ENCODE assay signal across 9 mouse cellular contexts in the genomic region with DNA sequence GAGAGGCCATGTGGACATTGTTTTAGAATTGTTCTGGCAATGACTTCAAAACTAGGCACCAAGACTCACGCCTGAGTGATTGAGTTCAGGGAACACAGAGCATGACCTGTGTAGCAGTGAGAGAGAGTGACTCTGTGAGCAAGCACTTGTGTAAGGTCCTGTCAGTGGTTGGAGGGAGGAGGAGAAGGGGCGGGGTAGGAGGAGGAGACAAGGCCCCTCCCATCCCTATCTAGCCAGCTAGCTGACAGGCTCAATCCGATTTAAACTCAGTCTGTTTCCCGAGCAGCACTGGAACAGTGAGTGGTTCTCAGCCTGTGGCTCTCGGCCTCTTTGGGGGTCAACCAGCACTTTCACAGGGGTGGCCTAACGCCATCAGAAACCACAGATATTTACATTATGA. TPM values are rescaled to one million over a fixed set of nuclear protein-coding genes. Genes with fewer than 3 reads are reported as not detected.
DNase-seq lines count a peak whose midpoint lies in the region; ATAC-seq lines count a peak whose summit lies in the region.
"Had no signal": no experiment of that assay in that cellular context is flagged by ENCODE, and none has a peak within 500 bp of the region (broad histone marks: within the 10 kb centered on the region; RNA-seq: fewer than 3 reads in every experiment).

No protein-coding gene starts in this region.

- H3K4me1 ChIP-seq in midbrain, embryonic 11.5 days (ENCODE audit: control insufficient read depth, insufficient read depth, low read length), result peaks cover 5% of the 10 kb centered on the region; the same call in 1 of the 2 replicates
- H3K4me1 ChIP-seq in midbrain, embryonic 15.5 days, result peaks cover 3% of the 10 kb centered on the region; the same call in 1 of the 2 replicates
- H3K4me1 ChIP-seq in liver, embryonic 12.5 days, result peaks cover 23% of the 10 kb centered on the region

- peak overlapping the region; percentile 12; the same call in 1 of the 2 replicates for H3K9ac ChIP-seq in midbrain, embryonic 11.5 days (ENCODE audit: low read length)
- H3K9ac ChIP-seq in midbrain, embryonic 15.5 days, result no peak overlapping the region
- 0 out of 2 replicates have a peak overlapping the region, but pooled peaks have one; percentile 20 for H3K9ac ChIP-seq in liver, embryonic 12.5 days
- H3K9ac ChIP-seq: neural tube, embryonic 12.5 days had no signal

- H3K27ac ChIP-seq in midbrain, embryonic 11.5 days (ENCODE audit: low read depth, low read length), result no peak overlapping the region
- H3K27ac ChIP-seq in midbrain, embryonic 15.5 days, result no peak overlapping the region
- H3K27ac ChIP-seq in liver, embryonic 12.5 days, result peak overlapping the region; percentile 61; the same call in 1 of the 2 replicates
- H3K27ac ChIP-seq: neural tube, embryonic 12.5 days had no signal

- no peak overlapping the region for H3K4me3 ChIP-seq in midbrain, embryonic 11.5 days (ENCODE audit: low read depth, low read length)
- H3K4me3 ChIP-seq in midbrain, embryonic 15.5 days, result no peak overlapping the region
- H3K4me3 ChIP-seq in liver, embryonic 12.5 days, result no peak overlapping the region
- H3K4me3 ChIP-seq: neural tube, embryonic 12.5 days had no signal

- peak; percentile 84 for DNase-seq in midbrain, embryonic 11.5 days (ENCODE audit: low spot score, missing footprints)
- DNase-seq in heart, postnatal 25 days (ENCODE audit: low spot score), result peak; percentile 4
- DNase-seq in retina, embryonic 14.5 days (ENCODE audit: low spot score), result peak; percentile 63
- DNase-seq in left cerebral cortex, postnatal 36 days (ENCODE audit: low spot score in 2 of 2), result no peak
- DNase-seq in left cerebral cortex, adult 18-20 months (ENCODE audit: low spot score in 2 of 2), result no peak

- H3K4me2 ChIP-seq in midbrain, embryonic 11.5 days, result no peak overlapping the region
- no peak overlapping the region for H3K4me2 ChIP-seq in midbrain, embryonic 15.5 days
- H3K4me2 ChIP-seq in liver, embryonic 12.5 days, result peak overlapping the region; percentile 48
- H3K4me2 ChIP-seq: neural tube, embryonic 12.5 days had no signal

- H3K36me3 ChIP-seq in midbrain, embryonic 11.5 days (ENCODE audit: control insufficient read depth, insufficient read depth, low read length), result 0 out of 2 replicates have a peak, but pooled peaks cover 2% of the 10 kb centered on the region
- peaks cover 12% of the 10 kb centered on the region for H3K36me3 ChIP-seq in midbrain, embryonic 15.5 days (replicated peaks)
- H3K36me3 ChIP-seq in liver, embryonic 12.5 days, result peaks cover 77% of the 10 kb centered on the region

- no peaks in the 10 kb centered on the region for H3K9me3 ChIP-seq in midbrain, embryonic 11.5 days (ENCODE audit: control insufficient read depth, low read length)
- no peaks in the 10 kb centered on the region for H3K9me3 ChIP-seq in midbrain, embryonic 15.5 days
- no peaks in the 10 kb centered on the region for H3K9me3 ChIP-seq in liver, embryonic 12.5 days (replicated peaks)
- H3K9me3 ChIP-seq: neural tube, embryonic 12.5 days had no signal

- 12% methylated on average over 6 of the region's 6 CpGs for WGBS in midbrain, embryonic 11.5 days
- WGBS in midbrain, embryonic 15.5 days, result 10% methylated on average over 6 of the region's 6 CpGs
- 14% methylated on average over 6 of the region's 6 CpGs for WGBS in liver, embryonic 12.5 days (ENCODE audit: insufficient replicate concordance)

- peak; percentile 58; the same call in 1 of the 2 replicates for ATAC-seq in midbrain, embryonic 11.5 days (ENCODE audit: low FRiP score)
- ATAC-seq in midbrain, embryonic 15.5 days (replicated peaks), result no peak
- peak; percentile 98 for ATAC-seq in common myeloid progenitor, adult 5-6 weeks (replicated peaks; ENCODE audit: low read depth, poor library complexity, severe bottlenecking)
- ATAC-seq in liver, embryonic 12.5 days, result peak; percentile 98

- intact Hi-C loops in heart, postnatal 25 days (cut with DNase I), result no loop called here
- intact Hi-C loops in left cerebral cortex, postnatal 36 days (cut with DNase I), result no loop called here

- no peaks in the 10 kb centered on the region for H3K27me3 ChIP-seq in midbrain, embryonic 11.5 days (ENCODE audit: control insufficient read depth, insufficient read depth, low read length)
- no peaks in the 10 kb centered on the region for H3K27me3 ChIP-seq in midbrain, embryonic 15.5 days (replicated peaks)
- no peaks in the 10 kb centered on the region for H3K27me3 ChIP-seq in liver, embryonic 12.5 days (replicated peaks)
- H3K27me3 ChIP-seq: neural tube, embryonic 12.5 days had no signal

RNA-seq across cellular contexts. Expression of gene Mtf1, which starts 15.9 kb away (rescaled TPM):
- polyA plus RNA-seq in midbrain, embryonic 11.5 days (2014; fragmentation: Nextera tagmentation; extraction: Ambion mirVana), result 12.9 and 16.7 TPM in 2 replicates
- 13.7 and 16.0 TPM in 2 replicates for polyA plus RNA-seq in midbrain, embryonic 15.5 days (2015; fragmentation: Nextera tagmentation; extraction: Ambion mirVana)
- 26.1 and 35.9 TPM in 2 replicates for total RNA-seq in common myeloid progenitor, adult 5-6 weeks (2017)
- total RNA-seq in heart, postnatal 25 days (2021), result 10 to 100 TPM; 13.7 to 16.5 TPM
- polyA plus RNA-seq in liver, embryonic 12.5 days (2016; fragmentation: Nextera tagmentation; extraction: Ambion mirVana), result 16.3 and 16.6 TPM in 2 replicates
- 10 to 100 TPM; 20.8 to 28.1 TPM for total RNA-seq in left cerebral cortex, postnatal 36 days (2021)
- 10 to 100 TPM; 25.8 to 27.8 TPM for total RNA-seq in left cerebral cortex, adult 18-20 months (2021)

RNA-seq across cellular contexts. Expression of gene Yrdc, which starts 32.7 kb away (rescaled TPM):
- 43.0 and 47.9 TPM in 2 replicates for polyA plus RNA-seq in midbrain, embryonic 11.5 days (2014; fragmentation: Nextera tagmentation; extraction: Ambion mirVana)
- polyA plus RNA-seq in midbrain, embryonic 15.5 days (2015; fragmentation: Nextera tagmentation; extraction: Ambion mirVana), result 49.2 and 50.5 TPM in 2 replicates
- total RNA-seq in common myeloid progenitor, adult 5-6 weeks (2017), result 33.4 and 55.0 TPM in 2 replicates
- total RNA-seq in heart, postnatal 25 days (2021), result 10 to 100 TPM; 16.1 to 16.6 TPM
- polyA plus RNA-seq in liver, embryonic 12.5 days (2016; fragmentation: Nextera tagmentation; extraction: Ambion mirVana), result 39.6 and 43.1 TPM in 2 replicates
- 10 to 100 TPM; 31.4 to 35.2 TPM for total RNA-seq in left cerebral cortex, postnatal 36 days (2021)
- 10 to 100 TPM; 38.3 to 39.3 TPM for total RNA-seq in left cerebral cortex, adult 18-20 months (2021)

RNA-seq across cellular contexts. Expression of gene 1110065P20Rik, which starts 33.2 kb away (rescaled TPM):
- polyA plus RNA-seq in midbrain, embryonic 11.5 days (2014; fragmentation: Nextera tagmentation; extraction: Ambion mirVana), result 52.7 and 60.0 TPM in 2 replicates
- 94.8 and 95.8 TPM in 2 replicates for polyA plus RNA-seq in midbrain, embryonic 15.5 days (2015; fragmentation: Nextera tagmentation; extraction: Ambion mirVana)
- 2.9 and 7.0 TPM in 2 replicates for total RNA-seq in common myeloid progenitor, adult 5-6 weeks (2017)
- total RNA-seq in heart, postnatal 25 days (2021), result 10 to 100 TPM; 21.8 to 23.8 TPM
- 22.9 and 25.0 TPM in 2 replicates for polyA plus RNA-seq in liver, embryonic 12.5 days (2016; fragmentation: Nextera tagmentation; extraction: Ambion mirVana)
- total RNA-seq in left cerebral cortex, postnatal 36 days (2021), result 10 to 100 TPM; 75.1 to 84.6 TPM
- total RNA-seq in left cerebral cortex, adult 18-20 months (2021), result 10 to 100 TPM; 73.1 to 75.8 TPM

RNA-seq across cellular contexts. Expression of gene Maneal, which starts 44.2 kb away (rescaled TPM):
- polyA plus RNA-seq in midbrain, embryonic 11.5 days (2014; fragmentation: Nextera tagmentation; extraction: Ambion mirVana), result 10.2 and 11.5 TPM in 2 replicates
- 13.8 and 14.2 TPM in 2 replicates for polyA plus RNA-seq in midbrain, embryonic 15.5 days (2015; fragmentation: Nextera tagmentation; extraction: Ambion mirVana)
- total RNA-seq in common myeloid progenitor, adult 5-6 weeks (2017), result 0.55 TPM in 1 of 2 replicates, not detected in the other
- under 1 TPM; 0.08 to 0.29 TPM for total RNA-seq in heart, postnatal 25 days (2021)
- polyA plus RNA-seq in liver, embryonic 12.5 days (2016; fragmentation: Nextera tagmentation; extraction: Ambion mirVana), result 0.06 and 0.08 TPM in 2 replicates
- 10 to 100 TPM; 48.4 to 58.0 TPM for total RNA-seq in left cerebral cortex, postnatal 36 days (2021)
- total RNA-seq in left cerebral cortex, adult 18-20 months (2021), result 10 to 100 TPM; 53.8 to 55.5 TPM

Comparison
In these comparisons a context has a peak if more than half of its experiments do, and no peak if none do; other contexts are left out.
1. DNase-seq: peak in midbrain, embryonic 11.5 days (single experiment), heart, postnatal 25 days (single experiment) and retina, embryonic 14.5 days (single experiment); none in left cerebral cortex, postnatal 36 days (0 of 2) and left cerebral cortex, adult 18-20 months (0 of 2).